Mouse (Mus musculus) liver, embryonic 14.5 days (tissue): ENCODE measurements around the gene Pitx2. TPM values are rescaled to one million over a fixed set of nuclear protein-coding genes. Genes with fewer than 3 reads are reported as not detected.

Experiments
- ATAC-seq: fragments of 200-750 bp; cut with Nextera tagmentation; 2 replicates; pipeline ENCODE4 v1.8.0; 2017; ENCODE audit warnings: moderate number of reproducible peaks, mild to moderate bottlenecking, moderate library complexity; ENCODE audit not compliant: insufficient read depth
- DNase-seq, 3 experiments: peaks; one replicate each; pipeline ENCODE4 v3.0.0-alpha.2; 2012 to 2013; ENCODE audit warnings: low read depth in 3 of 3, low spot score in 3 of 3
- H3K27ac ChIP-seq: fragments of 300-500 bp; sonication (generic); 2 replicates; pipeline ENCODE4 v1.5.1; 2014; ENCODE audit warnings: moderate library complexity, mild to moderate bottlenecking, control low read depth, inconsistent platforms
- H3K27me3 ChIP-seq: fragments of 300-500 bp; sonication (generic); 2 replicates; pipeline ENCODE4 v1.6.1; 2014; ENCODE audit warnings: mild to moderate bottlenecking, low read length, moderate library complexity; ENCODE audit not compliant: control insufficient read depth, insufficient read depth
- H3K36me3 ChIP-seq: fragments of 300-500 bp; sonication (generic); replicated peaks from 2 replicates; pipeline ENCODE4 v1.6.1; 2014; ENCODE audit warnings: low read depth; ENCODE audit not compliant: control insufficient read depth, insufficient read depth
- H3K4me1 ChIP-seq, 2 experiments: fragments of 200-500 bp in 1 of 2; fragments of 300-500 bp in 1 of 2; sonication (generic) in 1 of 2; replicated peaks; 2 replicates each; pipeline ENCODE4 v1.6.1; 2012 to 2014; ENCODE audit warnings: antibody characterized with exemption in 1 of 2, inconsistent platforms in 1 of 2, low read length in 1 of 2; ENCODE audit not compliant: control insufficient read depth in 2 of 2, insufficient read depth in 2 of 2
- H3K4me2 ChIP-seq: fragments of 300-500 bp; sonication (generic); 2 replicates; pipeline ENCODE4 v1.6.1; 2014; ENCODE audit warnings: low read depth, mild to moderate bottlenecking, control low read depth, moderate library complexity
- H3K4me3 ChIP-seq, 2 experiments: fragments of 200-500 bp in 1 of 2; fragments of 300-500 bp in 1 of 2; sonication (generic) in 1 of 2; 2 replicates each; pipeline ENCODE4 v1.5.1; 2012 to 2014; ENCODE audit warnings: low read depth in 2 of 2, low read length in 2 of 2, mild to moderate bottlenecking in 2 of 2, control low read depth in 1 of 2, inconsistent platforms in 1 of 2, moderate library complexity in 1 of 2; ENCODE audit not compliant: insufficient read depth in 1 of 2
- H3K9ac ChIP-seq: fragments of 300-500 bp; sonication (generic); replicated peaks from 2 replicates; pipeline ENCODE4 v1.6.1; 2014; ENCODE audit warnings: mild to moderate bottlenecking, control low read depth, moderate library complexity
- H3K9me3 ChIP-seq: fragments of 300-500 bp; sonication (generic); 2 replicates; pipeline ENCODE4 v1.6.1; 2016; ENCODE audit warnings: low read length, mixed read lengths; ENCODE audit not compliant: control insufficient read depth
- CTCF ChIP-seq: IDR thresholded peaks from 2 replicates; pipeline ENCODE4 v1.5.1; 2016; ENCODE audit warnings: antibody characterized with exemption, low read depth, control low read depth
- EP300 ChIP-seq: IDR thresholded peaks from 2 replicates; pipeline ENCODE4 v1.6.1; 2016; ENCODE audit warnings: antibody characterized with exemption, low read depth
- WGBS: fragments of 180-500 bp; shearing (Covaris S2); extraction: QIAGEN DNeasy Blood & Tissue Kit; methylation state at CpG from one replicate; pipeline ENCODE4 v1.1.7; 2014; ENCODE audit not compliant: insufficient replicate concordance; 5-methylcytosine and 5-hydroxymethylcytosine counted together
- polyA plus RNA-seq, 2 experiments: library from polyadenylated mRNA; depleted of rRNA in 1 of 2; stranded (reverse) in 1 of 2; unstranded in 1 of 2; fragments of >200 nt; fragmentation: Nextera tagmentation in 1 of 2; extraction: Ambion mirVana in 1 of 2; gene quantifications; 2 replicates each; pipeline versions ENCODE4 v1.2.1 to v1.2.3; 2012 to 2014

Pitx2 gene
- polyA plus RNA-seq, 2 experiments: 0.36 to 0.71 TPM

DNA sequence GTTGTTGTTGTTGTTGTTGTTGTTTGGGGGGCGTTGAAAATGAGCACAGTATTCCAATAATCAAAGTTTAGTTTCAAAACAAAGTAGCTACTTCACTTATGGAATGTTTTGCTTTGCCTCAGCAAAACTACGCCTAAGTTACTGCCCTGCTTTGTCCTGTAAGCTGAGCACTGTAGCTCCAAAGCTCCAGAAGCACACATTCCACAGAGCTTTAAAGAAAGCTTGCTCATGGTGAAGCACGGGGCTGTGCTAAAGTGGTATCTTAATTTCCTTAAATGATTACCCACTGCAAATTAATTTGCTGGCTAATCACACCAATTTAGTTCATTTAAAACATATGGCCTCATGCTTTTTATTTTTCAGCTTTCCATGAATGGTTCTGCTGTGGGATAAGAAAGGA is 1.5 kb downstream of the Pitx2 start:
- WGBS: 5% methylated on average over 3 of the region's 3 CpGs
- peaks cover 94% of the 10 kb centered on the region for H3K27me3 ChIP-seq

DNA sequence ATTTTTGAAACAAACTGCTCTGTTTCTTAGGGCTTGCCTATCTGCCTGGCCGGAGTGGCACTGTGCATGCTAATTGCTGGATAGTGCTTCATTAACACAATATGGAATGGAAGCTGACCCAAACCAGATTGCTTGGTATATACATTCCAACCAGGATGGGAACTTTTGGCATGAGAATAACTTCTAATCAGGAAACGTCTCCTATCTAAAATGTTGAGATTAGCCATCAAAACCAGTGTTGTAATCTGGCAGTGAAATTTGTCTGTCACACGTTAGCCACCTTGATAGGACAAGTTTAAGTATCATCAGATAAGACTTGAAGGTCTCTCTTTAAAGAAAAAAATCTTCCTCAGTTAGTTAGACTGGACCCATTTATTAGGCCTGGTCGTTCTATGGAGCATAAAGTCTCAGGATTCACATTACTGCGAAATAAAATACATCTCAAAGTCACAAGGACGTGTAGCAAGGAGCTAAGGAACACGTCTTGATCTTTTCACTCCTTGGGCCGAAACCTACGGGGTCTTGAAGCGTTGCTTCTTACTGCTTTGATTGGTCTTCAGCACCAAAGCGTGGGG is 2.1 kb downstream of the Pitx2 start:
- Histone ChIP-seq H3K4me3 (no peak overlapping the region), H3K9me3 (no peaks in the 10 kb centered on the region), H3K9ac (no peak overlapping the region), H3K36me3 (no peaks in the 10 kb centered on the region), H3K4me2 (no peak overlapping the region), H3K27me3 (peaks cover 91% of the 10 kb centered on the region), H3K27ac (no peak overlapping the region), H3K4me1 (no peaks in the 10 kb centered on the region)
- no peak for TF ChIP-seq CTCF
- TF ChIP-seq EP300: no peak
- WGBS: 4% methylated on average over 11 of the region's 11 CpGs
- DNase-seq (no peak), ATAC-seq (no peak)

More for the DNA sequence above, 1.5 kb downstream of the Pitx2 start:
- H3K36me3 ChIP-seq: no peaks in the 10 kb centered on the region
- no peak overlapping the region for H3K4me3 ChIP-seq
- TF ChIP-seq EP300: no peak
- TF ChIP-seq CTCF: no peak
- H3K4me2 ChIP-seq: no peak overlapping the region
- no peaks in the 10 kb centered on the region for H3K9me3 ChIP-seq
- no peak for DNase-seq
- no peak overlapping the region for H3K9ac ChIP-seq
- H3K27ac ChIP-seq: no peak overlapping the region
- no peaks in the 10 kb centered on the region for H3K4me1 ChIP-seq
- ATAC-seq: no peak

DNA sequence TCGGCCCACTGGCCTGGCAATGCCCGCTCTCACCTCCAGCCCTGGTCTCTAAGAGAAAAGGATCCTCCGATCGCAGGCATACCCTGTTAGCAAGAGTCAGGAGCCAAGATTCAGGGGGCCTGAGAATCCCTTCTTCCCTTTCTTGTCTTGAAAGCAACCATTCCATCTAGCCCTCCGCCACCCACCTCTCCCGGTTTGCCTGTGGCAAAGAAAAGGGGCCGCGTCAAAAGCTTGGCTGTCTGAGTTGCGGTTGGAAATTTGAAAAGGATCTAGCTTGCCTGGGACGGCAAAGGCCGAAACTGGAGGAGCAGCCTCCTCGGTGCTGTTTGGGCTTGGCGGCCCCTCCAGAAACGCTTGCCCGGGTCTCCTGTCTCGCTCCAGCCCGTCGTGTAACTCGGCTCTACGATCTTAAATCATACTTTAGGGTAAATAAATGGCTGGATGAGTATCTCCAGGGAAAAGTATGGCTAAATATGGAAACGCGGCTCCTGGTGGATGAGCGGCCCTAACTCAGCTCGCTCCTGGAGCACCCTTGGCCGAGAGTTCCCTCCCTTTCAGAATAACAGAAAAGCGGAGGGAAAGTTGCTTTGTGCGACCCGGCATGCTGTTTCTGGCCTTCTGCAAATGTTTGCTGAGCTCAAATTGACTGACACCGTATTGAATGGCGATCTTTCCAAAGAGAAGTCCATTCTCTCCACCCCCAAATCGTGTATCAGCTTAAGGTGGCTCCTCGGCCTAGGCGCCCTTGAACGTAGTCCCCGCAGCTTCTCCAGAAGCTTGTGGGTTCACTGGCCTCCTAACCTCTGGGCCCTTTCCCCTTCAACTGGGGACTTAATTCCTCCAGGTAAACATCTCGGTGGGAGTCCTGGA is 3.4 kb downstream of the Pitx2 start:
- no peaks in the 10 kb centered on the region for H3K9me3 ChIP-seq
- H3K9ac ChIP-seq: no peak overlapping the region
- no peak overlapping the region for H3K27ac ChIP-seq
- H3K27me3 ChIP-seq: peaks cover 91% of the 10 kb centered on the region
- H3K4me3 ChIP-seq: no peak overlapping the region
- 3% methylated on average over 36 of the region's 36 CpGs for whole genome bisulfite sequencing
- no peaks in the 10 kb centered on the region for H3K4me1 ChIP-seq
- ATAC-seq (no peak), DNase-seq (no peak)
- H3K36me3 ChIP-seq: no peaks in the 10 kb centered on the region
- H3K4me2 ChIP-seq: no peak overlapping the region
- TF ChIP-seq EP300: no peak
- no peak for TF ChIP-seq CTCF

DNA sequence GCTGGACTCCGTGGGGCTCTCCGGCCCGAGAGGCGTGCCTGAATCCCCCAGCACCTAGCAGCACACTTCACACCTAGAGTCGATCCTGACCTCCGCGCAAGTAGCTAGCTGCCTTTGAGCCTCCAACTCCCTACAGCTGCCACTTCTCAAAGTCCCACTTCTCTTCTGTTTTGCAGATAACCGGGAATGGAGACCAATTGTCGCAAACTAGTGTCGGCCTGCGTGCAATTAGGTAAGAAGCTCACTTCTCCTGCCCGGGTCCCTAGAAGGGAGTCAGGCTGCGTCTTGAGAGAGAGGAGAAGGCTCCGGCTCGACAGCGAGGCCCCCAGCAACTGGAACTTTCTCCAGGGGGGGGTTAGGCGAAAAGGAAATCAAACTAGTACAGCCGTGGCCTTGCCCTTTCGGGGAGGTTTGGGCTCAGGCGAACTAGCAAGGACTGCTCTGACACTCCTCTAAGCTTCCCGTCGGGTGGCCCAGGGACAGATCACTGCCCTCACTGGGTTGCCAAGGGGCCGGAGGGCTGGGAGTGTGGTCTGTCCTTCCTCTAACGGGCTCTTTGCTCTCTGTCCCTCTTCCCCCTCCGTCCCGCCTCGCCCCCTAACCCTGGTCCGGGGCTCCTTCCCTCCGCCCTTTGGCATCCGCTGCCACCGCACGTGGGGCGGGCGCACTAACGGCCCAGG is 4.2 kb downstream of the Pitx2 start:
- H3K4me3 ChIP-seq: peak overlapping the region in 1 of 2 experiments; percentile 31; a peak in 2 of 4 replicates
- H3K4me1 ChIP-seq: no peaks in the 10 kb centered on the region
- H3K4me2 ChIP-seq: peak overlapping the region; percentile 45
- no peak overlapping the region for H3K27ac ChIP-seq
- ATAC-seq (no peak), DNase-seq (no peak)
- no peaks in the 10 kb centered on the region for H3K36me3 ChIP-seq
- no peak overlapping the region for H3K9ac ChIP-seq
- H3K9me3 ChIP-seq: no peaks in the 10 kb centered on the region
- peaks cover 94% of the 10 kb centered on the region for H3K27me3 ChIP-seq
- TF ChIP-seq CTCF (no peak), EP300 (no peak)
- 2% methylated on average over 34 of the region's 35 CpGs for WGBS
